Mouse (Mus musculus): ENCODE results near the gene Tbc1d5. TPM values are rescaled to one million over a fixed set of nuclear protein-coding genes. Genes with fewer than 3 reads are reported as not detected.
A peak's percentile ranks its signal among the peaks of the same experiment; 100 is the strongest.

Gene Tbc1d5
- total RNA-seq, 2 experiments from 2014 or later: 16.9 to 19.7 TPM

DNA sequence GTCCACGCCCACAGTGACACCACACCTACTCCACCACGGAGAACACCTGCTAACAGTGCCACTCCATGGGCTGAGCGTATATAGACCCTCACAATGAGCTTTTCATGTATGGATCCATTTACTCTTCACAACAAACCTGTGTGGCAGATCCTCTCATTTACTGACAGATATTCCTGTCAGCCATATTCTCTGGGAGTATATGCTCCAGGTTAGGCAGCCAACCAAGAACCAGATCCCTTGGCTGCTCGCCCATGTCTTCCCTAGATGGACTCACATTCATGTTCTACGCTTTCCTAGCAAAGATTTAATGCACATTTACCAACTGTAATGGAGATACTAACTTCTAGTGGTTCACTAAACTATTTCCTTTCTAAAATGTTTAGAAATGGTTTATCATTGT, 416.9 kb downstream of the Tbc1d5 start:
- intact Hi-C loops (cut with DNase I): no loop called here

GRCm38 (mm10) chr17:50761082-50761481, 418.1 kb downstream of the Tbc1d5 start:
- intact Hi-C loops (cut with DNase I): no loop called here
- DNase-seq: peak in 1 of 2 experiments; percentile 21

More for the DNA sequence above, 416.9 kb downstream of the Tbc1d5 start:
- no peak for DNase-seq

GRCm38 (mm10) chr17:50753356-50754138, 425.6 kb downstream of the Tbc1d5 start:
- DNase-seq: no peak
- intact Hi-C loops (cut with DNase I): no loop called here

DNA sequence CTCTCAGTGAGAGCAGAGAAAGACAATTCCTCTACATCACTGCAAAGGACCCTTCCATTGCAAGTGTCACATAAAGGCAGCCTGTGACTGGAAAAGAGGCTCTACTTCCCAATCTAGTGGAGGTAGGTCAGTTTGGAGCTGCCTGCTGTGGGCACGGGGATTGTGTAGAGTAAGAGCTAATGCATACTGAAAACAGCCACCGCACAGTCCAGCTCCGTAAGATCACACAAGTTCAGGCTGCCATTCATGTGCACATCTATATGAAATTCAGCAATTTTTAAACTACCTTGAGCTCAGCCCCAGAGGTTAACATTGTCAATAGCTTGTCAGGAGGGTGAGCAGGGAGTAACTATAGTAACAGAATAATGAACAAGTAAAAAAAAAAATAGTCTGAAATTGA, 426.4 kb downstream of the Tbc1d5 start:
- intact Hi-C loops (cut with DNase I): no loop called here
- DNase-seq: no peak

GRCm38 (mm10) chr17:50751911-50752310, 427.2 kb downstream of the Tbc1d5 start:
- intact Hi-C loops (cut with DNase I): no loop called here
- DNase-seq: no peak

DNA sequence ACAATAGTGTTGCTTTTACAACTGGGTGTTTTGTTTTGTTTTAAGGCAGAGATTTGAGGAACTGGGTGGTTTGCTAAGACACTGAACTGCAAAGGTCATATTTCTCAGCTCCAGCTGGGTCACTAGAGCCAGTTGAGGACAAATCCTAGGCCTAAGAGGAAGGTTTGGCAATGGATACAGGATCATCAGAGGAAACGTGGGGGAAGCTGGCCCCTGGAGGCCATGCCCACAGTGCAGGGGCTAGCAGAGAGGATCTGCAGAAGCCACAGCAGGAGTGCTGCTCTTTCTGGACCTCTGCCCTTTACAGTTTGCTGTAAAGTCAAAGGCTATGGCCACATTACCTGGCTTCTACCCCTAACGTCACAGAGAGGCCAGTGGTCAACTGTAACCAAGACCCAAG, 428.3 kb downstream of the Tbc1d5 start:
- DNase-seq: no peak
- intact Hi-C loops (cut with DNase I): no loop called here

- intact Hi-C loops (cut with DNase I): no loop called here
- DNase-seq: no peak
Measured at GRCm38 (mm10) chr17:50741386-50741785, 437.8 kb downstream of the Tbc1d5 start.

DNA sequence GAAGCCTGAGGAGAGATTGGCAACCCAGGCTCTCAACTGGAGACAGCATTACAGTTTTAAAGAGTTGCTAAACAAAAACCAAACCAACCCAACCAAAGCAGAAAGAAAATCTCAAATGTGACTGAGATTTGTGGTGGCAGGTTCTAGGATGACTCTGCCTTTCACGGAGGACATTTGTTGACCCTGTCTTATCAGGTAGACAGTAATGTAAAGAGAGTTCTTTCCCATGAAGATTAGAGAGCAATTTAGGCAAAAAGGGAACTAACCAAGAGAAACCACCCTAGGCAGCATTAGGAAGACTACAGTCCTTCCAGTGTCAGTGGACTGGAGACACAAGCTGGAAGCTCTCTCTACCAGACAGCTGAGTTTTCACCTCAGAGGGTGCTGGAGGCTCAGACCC, 438.3 kb downstream of the Tbc1d5 start:
- DNase-seq: no peak
- intact Hi-C loops (cut with DNase I): no loop called here

- intact Hi-C loops (cut with DNase I): no loop called here
- no peak for DNase-seq
Measured at GRCm38 (mm10) chr17:50738476-50738875, 440.7 kb downstream of the Tbc1d5 start.

- DNase-seq: no peak
- intact Hi-C loops (cut with DNase I): no loop called here
Measured at GRCm38 (mm10) chr17:50737068-50737467, 442.1 kb downstream of the Tbc1d5 start.

- DNase-seq: peak; percentile 48 to 52
- intact Hi-C loops (cut with DNase I): no loop called here
Measured at GRCm38 (mm10) chr17:50735955-50736533, 443.1 kb downstream of the Tbc1d5 start.

GRCm38 (mm10) chr17:50735382-50735954, 443.7 kb downstream of the Tbc1d5 start:
- intact Hi-C loops (cut with DNase I): no loop called here
- DNase-seq: peak; percentile 52 to 56

DNA sequence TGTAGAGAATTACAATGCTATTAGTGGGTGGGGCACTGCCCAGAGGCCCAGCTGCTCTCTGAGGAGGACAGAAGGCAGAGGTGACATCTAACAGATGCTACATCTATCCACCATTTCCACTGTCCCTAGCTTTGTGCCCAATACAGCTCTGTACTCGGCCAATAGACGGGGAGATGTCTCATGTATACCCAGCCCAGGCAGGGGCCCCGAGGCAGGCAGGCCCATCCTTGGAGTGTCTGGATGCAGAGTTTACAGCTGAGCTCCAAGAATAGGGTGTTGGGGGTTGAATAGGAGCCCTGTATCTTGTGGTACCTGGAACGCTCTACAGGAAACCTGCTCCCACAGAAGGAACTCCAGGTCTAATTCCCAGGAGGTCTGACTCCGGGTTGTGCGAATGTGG, 444.4 kb downstream of the Tbc1d5 start:
- intact Hi-C loops (cut with DNase I): no loop called here
- DNase-seq: no peak

DNA sequence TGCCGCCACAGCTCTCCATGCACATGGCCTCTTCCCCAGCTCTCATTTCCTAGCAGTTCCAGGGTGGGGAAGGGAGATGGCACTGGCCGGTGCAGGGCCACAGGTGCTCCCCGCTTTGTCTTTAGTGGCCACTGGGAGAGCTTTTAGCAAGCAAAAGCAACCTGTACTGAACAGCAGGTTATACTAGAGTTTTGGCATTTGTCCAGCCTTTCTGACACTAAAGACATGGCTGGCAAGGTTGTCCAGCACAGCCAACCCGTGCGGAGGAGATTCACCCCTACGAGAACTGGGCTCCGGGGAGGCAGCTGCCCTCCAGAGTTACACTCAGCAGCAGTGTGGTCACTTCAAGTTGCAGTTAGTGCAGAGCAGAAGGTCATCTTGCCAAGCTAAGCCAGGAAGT, 445.8 kb downstream of the Tbc1d5 start:
- DNase-seq: no peak
- intact Hi-C loops (cut with DNase I): no loop called here

- intact Hi-C loops (cut with DNase I): no loop called here
- no peak for DNase-seq
Measured at GRCm38 (mm10) chr17:50731876-50732275, 447.3 kb downstream of the Tbc1d5 start.

GRCm38 (mm10) chr17:50730896-50731295, 448.3 kb downstream of the Tbc1d5 start:
- intact Hi-C loops (cut with DNase I): no loop called here
- DNase-seq: no peak

DNA sequence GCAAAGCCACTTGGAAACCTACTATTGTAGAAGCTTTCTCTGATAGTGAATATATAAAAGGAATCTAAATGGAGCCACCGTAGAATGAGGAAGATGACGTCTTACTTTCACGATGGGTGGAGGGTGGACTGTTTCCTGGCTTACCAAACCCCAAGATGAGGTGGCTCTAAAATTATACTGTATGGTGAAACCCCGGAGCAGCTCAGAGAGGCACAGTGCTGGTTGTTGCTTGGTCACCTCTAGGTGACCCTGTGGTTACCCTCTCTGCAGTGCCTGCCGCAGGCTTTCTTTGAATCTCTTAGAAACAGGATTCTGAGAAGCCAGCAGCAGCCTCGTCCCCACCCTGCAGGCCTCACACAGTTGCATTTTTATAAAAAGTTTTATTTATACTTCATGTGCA, 449.6 kb downstream of the Tbc1d5 start:
- intact Hi-C loops (cut with DNase I): no loop called here
- DNase-seq: no peak

GRCm38 (mm10) chr17:50729031-50729430, 450.1 kb downstream of the Tbc1d5 start:
- intact Hi-C loops (cut with DNase I): no loop called here

DNA sequence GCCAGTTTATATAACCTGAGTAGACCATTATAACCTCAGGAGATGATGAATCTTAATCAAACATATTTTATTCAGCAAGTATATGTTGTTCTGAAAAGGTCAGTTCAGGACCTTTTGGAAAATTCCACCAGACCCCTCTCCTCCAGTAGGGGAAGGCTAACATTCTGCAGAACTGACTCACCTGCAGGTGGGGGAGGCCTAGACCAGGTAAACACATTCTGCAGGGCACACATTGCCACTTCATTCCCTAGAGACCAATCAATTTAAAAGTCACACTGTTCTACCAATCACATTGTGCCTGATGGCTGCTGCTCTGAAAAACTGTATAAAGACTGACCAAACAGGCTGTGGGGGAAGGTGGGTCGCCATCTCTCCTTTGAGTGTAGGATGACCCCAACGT, 452.9 kb downstream of the Tbc1d5 start:
- DNase-seq: no peak
- intact Hi-C loops (cut with DNase I): no loop called here

More at GRCm38 (mm10) chr17:50729031-50729430, 450.1 kb downstream of the Tbc1d5 start:
- no peak for DNase-seq

GRCm38 (mm10) chr17:50724376-50724775, 454.8 kb downstream of the Tbc1d5 start:
- no peak for DNase-seq
- intact Hi-C loops (cut with DNase I): no loop called here

DNA sequence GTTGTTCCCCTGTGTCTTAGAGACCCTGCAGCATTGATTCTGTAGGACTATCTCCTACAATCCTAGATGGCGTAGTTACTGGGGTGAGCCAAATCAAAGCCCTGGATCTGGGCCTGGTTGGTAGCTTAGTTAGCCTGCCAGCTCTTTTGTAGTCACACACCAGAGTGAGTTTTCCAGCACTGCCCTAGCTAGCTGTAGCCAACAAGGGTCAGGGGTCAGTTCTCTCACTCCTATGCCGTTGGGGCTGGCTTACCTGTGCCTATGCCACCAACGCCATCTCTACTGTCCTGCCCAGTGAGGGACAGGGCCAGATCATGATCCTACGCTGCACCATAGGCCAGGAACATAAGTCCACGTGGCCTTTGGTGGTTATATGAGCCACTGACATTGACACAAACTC, 461.6 kb downstream of the Tbc1d5 start:
- intact Hi-C loops (cut with DNase I): no loop called here
- DNase-seq: no peak

Measured in heart, postnatal 14 days (tissue).